Mouse (Mus musculus) 3134 (cell line): ENCODE results near the gene Pgm3.
"Not testable (repeated sequence)": the region's sequence is repeated elsewhere in the genome, so short reads cannot be mapped to it uniquely, and the experiment has no call there.

ENCODE experiments used
- DNase-seq: peaks from one replicate; pipeline ENCODE4 v3.0.0-alpha.2; 2011; ENCODE audit warnings: low spot score; ENCODE audit not compliant: insufficient read length; ENCODE audit errors: extremely low read depth

Pgm3 gene

GRCm38 (mm10) chr9:86571540-86572135, at the start of gene Pgm3, which contains the start of gene Rwdd2a:
Gene Pgm3 (minus strand): TSS chr9:86571842.
Gene Rwdd2a (plus strand): TSS chr9:86571991.
- peak; percentile 90 for DNase-seq

GRCm38 (mm10) chr9:86619341-86620139, 47.9 kb upstream of the Pgm3 start:
- no peak for DNase-seq

GRCm38 (mm10) chr9:86617837-86618492, 46.3 kb upstream of the Pgm3 start:
- DNase-seq: no peak

- no peak for DNase-seq
Measured at GRCm38 (mm10) chr9:86615765-86616164, 44.1 kb upstream of the Pgm3 start.

GRCm38 (mm10) chr9:86612091-86612490, 40.4 kb upstream of the Pgm3 start:
- DNase-seq: no peak

- no peak for DNase-seq
Measured at GRCm38 (mm10) chr9:86605776-86606175, 34.1 kb upstream of the Pgm3 start.

- DNase-seq: no peak
Measured at GRCm38 (mm10) chr9:86599723-86600303, 28.2 kb upstream of the Pgm3 start.

GRCm38 (mm10) chr9:86596983-86597382, 25.3 kb upstream of the Pgm3 start:
- DNase-seq: not testable (repeated sequence)

GRCm38 (mm10) chr9:86594357-86594767, 22.7 kb upstream of the Pgm3 start:
- DNase-seq: not testable (repeated sequence)

- no peak for DNase-seq
Measured at GRCm38 (mm10) chr9:86592676-86593668, 21.3 kb upstream of the Pgm3 start.

- DNase-seq: no peak
Measured at GRCm38 (mm10) chr9:86587019-86587795, 15.6 kb upstream of the Pgm3 start.

GRCm38 (mm10) chr9:86583740-86584139, 12.1 kb upstream of the Pgm3 start:
- DNase-seq: peak; percentile 24

- DNase-seq: no peak
Measured at GRCm38 (mm10) chr9:86579657-86580056, 8.0 kb upstream of the Pgm3 start.

- DNase-seq: no peak
Measured at GRCm38 (mm10) chr9:86575178-86575577, 3.5 kb upstream of the Pgm3 start.

- DNase-seq: no peak
Measured at GRCm38 (mm10) chr9:86573616-86574303, 2.1 kb upstream of the Pgm3 start.

- no peak for DNase-seq
Measured at GRCm38 (mm10) chr9:86572636-86573291, 1.1 kb upstream of the Pgm3 start.

GRCm38 (mm10) chr9:86572196-86572595, 554 bp upstream of the Pgm3 start:
- DNase-seq: no peak

GRCm38 (mm10) chr9:86570946-86571345, 696 bp downstream of the Pgm3 start:
- no peak for DNase-seq
